Mouse (Mus musculus): ENCODE results near the gene C1qtnf9. TPM values are rescaled to one million over a fixed set of nuclear protein-coding genes. Genes with fewer than 3 reads are reported as not detected.

Gene C1qtnf9
- polyA plus RNA-seq, 1 experiment from 2014 or later = 0.13 TPM

DNA sequence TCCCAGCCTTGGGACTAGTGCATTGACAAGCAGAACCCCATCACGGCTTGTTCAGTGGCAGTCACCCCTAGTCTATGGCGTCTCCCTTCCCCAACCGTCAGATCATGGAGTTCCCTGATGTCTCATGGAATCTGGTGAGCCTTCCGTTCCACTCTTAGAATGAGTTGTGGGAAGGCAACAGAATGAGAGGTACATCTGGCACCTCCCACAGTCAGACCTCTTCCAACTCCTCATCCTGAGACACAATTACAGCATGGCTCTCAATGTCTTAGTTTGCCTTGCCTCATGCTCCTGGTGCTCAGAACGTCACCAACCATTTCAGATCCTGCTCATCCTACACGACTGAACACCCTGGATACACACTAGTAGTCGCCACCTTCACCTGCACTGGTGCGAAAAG, 8.6 kb downstream of the C1qtnf9 start:
- Histone ChIP-seq H3K9me3 (no peaks in the 10 kb centered on the region), H3K4me3 (no peak overlapping the region), H3K27me3 (ENCODE audit: insufficient read depth, poor library complexity, severe bottlenecking) (no peaks in the 10 kb centered on the region), H3K4me1 (no peaks in the 10 kb centered on the region), H3K36me3 (no peaks in the 10 kb centered on the region), H3K27ac (no peak overlapping the region)
- no peak for DNase-seq (ENCODE audit: low spot score)
- 78% methylated on average over 8 of the region's 8 CpGs for WGBS

DNA sequence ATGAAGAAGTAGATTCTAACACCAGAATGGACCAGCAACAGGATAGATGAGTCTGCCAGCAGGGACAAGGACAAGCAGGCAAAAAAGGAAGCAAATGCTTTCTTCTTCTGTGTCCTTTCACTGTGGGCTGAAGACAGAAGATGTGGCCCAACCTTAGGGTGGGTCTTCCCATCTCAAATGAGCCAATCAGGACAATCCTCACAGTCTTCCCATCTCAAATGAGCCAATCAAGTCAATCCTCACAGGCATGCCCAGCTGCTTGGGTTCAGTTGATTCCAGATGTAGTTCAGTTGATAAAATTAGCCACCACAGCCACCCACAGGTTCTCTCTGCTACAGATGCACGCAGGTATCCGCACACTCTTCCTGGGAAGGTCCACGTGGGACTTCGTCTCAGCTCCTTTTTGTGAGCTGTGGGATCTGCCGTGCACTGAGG, 9.6 kb downstream of the C1qtnf9 start:
- H3K4me1 ChIP-seq = no peaks in the 10 kb centered on the region
- H3K27me3 ChIP-seq (ENCODE audit: insufficient read depth, poor library complexity, severe bottlenecking) = no peaks in the 10 kb centered on the region
- WGBS = 79% methylated on average over 5 of the region's 5 CpGs
- H3K9me3 ChIP-seq = no peaks in the 10 kb centered on the region
- H3K27ac ChIP-seq = no peak overlapping the region
- DNase-seq (ENCODE audit: low spot score) = no peak
- no peak overlapping the region for H3K4me3 ChIP-seq
- H3K36me3 ChIP-seq = no peaks in the 10 kb centered on the region

GRCm38 (mm10) chr14:60779198-60779597, 11.3 kb downstream of the C1qtnf9 start:
- no peak for DNase-seq (ENCODE audit: low spot score)
- WGBS = 89% methylated on average over 7 of the region's 7 CpGs

DNA sequence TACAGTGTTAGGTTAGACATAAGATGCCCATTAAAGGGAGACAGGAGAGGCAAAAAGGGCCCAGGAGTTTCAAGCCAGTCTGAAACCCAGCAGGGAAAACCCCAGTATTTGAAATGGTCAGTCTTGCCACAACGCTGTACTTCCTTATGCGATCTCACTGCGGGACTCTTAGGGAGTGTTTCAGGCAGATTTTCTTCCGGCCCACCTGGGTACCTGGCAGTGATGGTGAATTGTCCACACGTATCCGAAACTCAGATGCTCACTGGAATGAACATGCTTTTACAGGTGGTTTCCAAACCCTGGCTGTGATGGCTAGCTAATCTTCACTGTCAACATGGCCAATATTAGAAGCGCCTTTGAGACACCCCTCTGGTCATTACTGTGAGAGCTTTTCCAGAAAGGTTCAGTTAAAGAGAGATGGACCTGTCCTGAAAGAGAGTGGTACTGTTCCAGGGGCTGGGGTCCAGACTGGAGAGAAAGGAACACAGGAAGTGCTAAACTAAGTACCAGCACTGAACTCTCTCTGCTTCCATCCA, 14.3 kb downstream of the C1qtnf9 start:
- Histone ChIP-seq H3K4me3 (no peak overlapping the region), H3K4me1 (peaks cover 7% of the 10 kb centered on the region; the same call in 1 of the 2 replicates), H3K27ac (no peak overlapping the region), H3K36me3 (0 out of 2 replicates have a peak, but pooled peaks cover under 1% of the 10 kb centered on the region), H3K27me3 (ENCODE audit: insufficient read depth, poor library complexity, severe bottlenecking) (peaks cover 4% of the 10 kb centered on the region; the same call in 1 of the 2 replicates), H3K9me3 (no peaks in the 10 kb centered on the region)
- WGBS = 36% methylated on average over 7 of the region's 7 CpGs
- no peak for DNase-seq (ENCODE audit: low spot score)

More at GRCm38 (mm10) chr14:60779198-60779597, 11.3 kb downstream of the C1qtnf9 start:
- H3K4me1 ChIP-seq = peaks cover 3% of the 10 kb centered on the region; the same call in 1 of the 2 replicates
- no peak overlapping the region for H3K4me3 ChIP-seq
- H3K9me3 ChIP-seq = no peaks in the 10 kb centered on the region
- no peak overlapping the region for H3K27ac ChIP-seq
- no peaks in the 10 kb centered on the region for H3K36me3 ChIP-seq
- peaks cover 4% of the 10 kb centered on the region; the same call in 1 of the 2 replicates for H3K27me3 ChIP-seq (ENCODE audit: insufficient read depth, poor library complexity, severe bottlenecking)

- Histone ChIP-seq H3K4me1 (peaks cover 7% of the 10 kb centered on the region; the same call in 1 of the 2 replicates), H3K4me3 (0 out of 2 replicates have a peak overlapping the region, but pooled peaks have one; percentile 15), H3K27me3 (ENCODE audit: insufficient read depth, poor library complexity, severe bottlenecking) (peaks cover 4% of the 10 kb centered on the region; the same call in 1 of the 2 replicates), H3K27ac (no peak overlapping the region), H3K9me3 (no peaks in the 10 kb centered on the region), H3K36me3 (peaks cover 10% of the 10 kb centered on the region)
- WGBS = 42% methylated on average over 8 of the region's 8 CpGs
- no peak for DNase-seq (ENCODE audit: low spot score)
These were observed 15.3 kb downstream of the C1qtnf9 start for GRCm38 (mm10) chr14:60783196-60783595.

DNA sequence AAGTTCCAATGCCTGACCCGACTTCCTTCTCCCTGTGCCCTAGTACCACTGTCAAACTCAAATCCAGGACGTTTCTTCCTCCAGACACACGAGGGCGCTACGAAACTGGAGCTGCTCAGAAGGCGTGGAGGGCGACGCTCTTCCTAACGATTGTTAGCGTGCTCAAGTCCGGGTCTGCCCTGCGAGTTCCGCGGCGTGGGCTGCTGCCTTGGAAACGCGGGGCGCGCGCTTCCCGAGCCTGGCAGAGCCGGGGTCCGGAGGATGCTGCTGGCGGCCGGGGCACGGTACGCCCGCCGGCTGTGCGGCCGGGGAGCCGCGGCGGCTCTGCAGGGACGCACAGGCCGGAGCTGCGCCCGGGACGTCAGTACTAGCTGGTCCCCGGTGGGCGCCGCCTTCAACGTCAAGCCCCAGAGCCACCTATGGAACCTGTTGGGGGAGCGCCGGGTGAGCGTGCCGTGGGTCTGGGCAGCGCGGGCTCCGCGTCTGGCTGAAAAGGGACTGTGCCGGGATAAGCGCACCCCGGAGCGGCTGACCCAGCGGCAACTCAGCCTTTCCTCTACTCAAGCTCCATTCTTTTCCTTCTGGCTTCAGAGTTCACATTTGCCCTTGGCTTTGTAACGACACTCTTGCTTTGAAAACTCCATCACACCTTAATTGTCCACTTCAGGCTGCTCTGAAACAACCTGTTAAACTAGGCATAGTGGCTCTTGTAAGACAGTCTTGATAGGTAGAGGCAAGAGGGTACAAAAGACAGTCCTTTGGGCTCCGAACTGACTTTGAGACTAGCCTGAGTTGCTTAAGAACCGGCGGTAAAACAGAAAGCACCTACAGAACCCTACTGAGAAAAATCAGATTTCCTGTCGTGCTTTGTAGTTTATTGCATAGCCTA, 16.7 kb downstream of the C1qtnf9 start, which contains the start of gene Mipep:
Gene Mipep, plus strand, starts transcription at position 147 of the 889 bp plus-strand sequence.
- WGBS = 1% methylated on average over 61 of the region's 61 CpGs
- DNase-seq (ENCODE audit: low spot score) = peak; percentile 93
- peak within 1 kb of the TSS; percentile 92 for H3K4me3 ChIP-seq
- H3K9me3 ChIP-seq = no peaks in the 10 kb centered on the region
- H3K36me3 ChIP-seq = peaks cover 13% of the 10 kb centered on the region
- peak within 1 kb of the TSS; percentile 91 for H3K27ac ChIP-seq
- peaks cover 4% of the 10 kb centered on the region; the same call in 1 of the 2 replicates for H3K27me3 ChIP-seq (ENCODE audit: insufficient read depth, poor library complexity, severe bottlenecking)
- peaks cover 7% of the 10 kb centered on the region; the same call in 1 of the 2 replicates for H3K4me1 ChIP-seq

DNA sequence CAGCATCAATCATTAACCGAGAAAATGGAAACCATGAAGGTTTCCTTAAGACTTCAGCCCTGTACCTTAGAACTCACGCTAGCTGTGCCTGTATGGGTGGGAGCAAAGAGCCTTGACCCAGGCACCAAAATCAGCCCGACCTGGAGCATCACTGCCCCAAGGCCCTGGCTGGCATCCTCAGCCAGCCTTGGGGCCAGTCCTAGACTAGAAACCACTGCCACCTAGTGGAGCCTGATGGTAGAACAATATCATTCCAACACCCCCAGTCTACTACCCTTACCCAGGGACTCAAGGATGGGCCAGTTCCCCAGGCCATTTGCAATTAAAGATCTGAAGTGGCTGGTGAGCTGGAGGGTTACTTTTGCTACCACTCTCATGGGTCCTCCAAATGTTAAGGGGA, 22.2 kb downstream of the C1qtnf9 start:
- Histone ChIP-seq H3K9me3 (no peaks in the 10 kb centered on the region), H3K27me3 (ENCODE audit: insufficient read depth, poor library complexity, severe bottlenecking) (no peaks in the 10 kb centered on the region), H3K27ac (no peak overlapping the region), H3K4me1 (0 out of 2 replicates have a peak, but pooled peaks cover 2% of the 10 kb centered on the region), H3K4me3 (no peak overlapping the region), H3K36me3 (peaks cover 33% of the 10 kb centered on the region)
- WGBS = 37% methylated on average over 3 of the region's 3 CpGs
- DNase-seq (ENCODE audit: low spot score) = no peak

DNA sequence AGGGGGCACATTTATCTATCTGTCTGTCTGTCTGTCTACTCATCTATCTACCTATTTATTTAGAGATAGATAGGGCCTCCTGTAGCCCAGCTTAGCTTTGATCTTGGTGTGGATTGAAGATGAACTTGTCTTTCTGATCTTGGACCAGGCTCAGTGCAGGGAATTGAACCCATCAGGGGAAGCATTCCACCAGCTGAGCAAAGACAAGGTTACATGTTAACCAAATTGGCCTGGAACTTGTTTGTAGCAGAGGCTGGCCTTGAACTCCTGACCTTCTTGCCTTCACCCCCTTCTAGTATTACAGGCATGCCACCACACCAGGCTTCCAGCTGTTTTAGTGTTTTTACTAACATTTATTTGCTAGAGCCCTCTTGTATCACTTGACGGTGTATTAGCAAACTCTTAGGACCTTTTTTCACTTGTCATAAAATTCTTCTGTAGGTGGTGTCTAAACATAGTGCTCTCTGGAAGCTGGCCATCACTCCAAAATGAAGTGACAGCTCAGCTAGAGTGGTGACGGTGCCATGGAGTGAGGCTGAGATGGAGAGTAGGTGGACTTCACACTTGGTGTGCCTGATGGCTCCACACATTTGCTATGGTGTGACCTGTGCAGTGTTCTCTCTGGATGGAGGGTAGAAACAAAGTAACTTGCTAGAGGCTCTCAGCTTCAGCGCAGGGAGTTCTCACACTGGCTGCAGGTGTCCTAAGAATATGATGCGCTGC, 28.8 kb downstream of the C1qtnf9 start:
- Histone ChIP-seq H3K27ac (no peak overlapping the region), H3K4me1 (no peaks in the 10 kb centered on the region), H3K36me3 (peaks cover 30% of the 10 kb centered on the region), H3K9me3 (no peaks in the 10 kb centered on the region), H3K4me3 (no peak overlapping the region), H3K27me3 (ENCODE audit: insufficient read depth, poor library complexity, severe bottlenecking) (no peaks in the 10 kb centered on the region)
- 86% methylated on average over 4 of the region's 4 CpGs for WGBS
- DNase-seq (ENCODE audit: low spot score) = no peak

- Histone ChIP-seq H3K4me1 (no peaks in the 10 kb centered on the region), H3K4me3 (no peak overlapping the region), H3K27ac (no peak overlapping the region), H3K9me3 (no peaks in the 10 kb centered on the region), H3K27me3 (ENCODE audit: insufficient read depth, poor library complexity, severe bottlenecking) (no peaks in the 10 kb centered on the region), H3K36me3 (peaks cover 30% of the 10 kb centered on the region; the same call in 1 of the 2 replicates)
- DNase-seq (ENCODE audit: low spot score) = no peak
- 89% methylated on average over 5 of the region's 5 CpGs for WGBS
These were observed 29.7 kb downstream of the C1qtnf9 start for GRCm38 (mm10) chr14:60797596-60797995.

- Histone ChIP-seq H3K9me3 (no peaks in the 10 kb centered on the region), H3K4me3 (no peak overlapping the region), H3K4me1 (no peaks in the 10 kb centered on the region), H3K36me3 (peaks cover 39% of the 10 kb centered on the region), H3K27me3 (ENCODE audit: insufficient read depth, poor library complexity, severe bottlenecking) (no peaks in the 10 kb centered on the region), H3K27ac (no peak overlapping the region)
- 89% methylated on average over 4 of the region's 4 CpGs for WGBS
- DNase-seq (ENCODE audit: low spot score) = no peak
These were observed 30.8 kb downstream of the C1qtnf9 start for GRCm38 (mm10) chr14:60798721-60799120.

DNA sequence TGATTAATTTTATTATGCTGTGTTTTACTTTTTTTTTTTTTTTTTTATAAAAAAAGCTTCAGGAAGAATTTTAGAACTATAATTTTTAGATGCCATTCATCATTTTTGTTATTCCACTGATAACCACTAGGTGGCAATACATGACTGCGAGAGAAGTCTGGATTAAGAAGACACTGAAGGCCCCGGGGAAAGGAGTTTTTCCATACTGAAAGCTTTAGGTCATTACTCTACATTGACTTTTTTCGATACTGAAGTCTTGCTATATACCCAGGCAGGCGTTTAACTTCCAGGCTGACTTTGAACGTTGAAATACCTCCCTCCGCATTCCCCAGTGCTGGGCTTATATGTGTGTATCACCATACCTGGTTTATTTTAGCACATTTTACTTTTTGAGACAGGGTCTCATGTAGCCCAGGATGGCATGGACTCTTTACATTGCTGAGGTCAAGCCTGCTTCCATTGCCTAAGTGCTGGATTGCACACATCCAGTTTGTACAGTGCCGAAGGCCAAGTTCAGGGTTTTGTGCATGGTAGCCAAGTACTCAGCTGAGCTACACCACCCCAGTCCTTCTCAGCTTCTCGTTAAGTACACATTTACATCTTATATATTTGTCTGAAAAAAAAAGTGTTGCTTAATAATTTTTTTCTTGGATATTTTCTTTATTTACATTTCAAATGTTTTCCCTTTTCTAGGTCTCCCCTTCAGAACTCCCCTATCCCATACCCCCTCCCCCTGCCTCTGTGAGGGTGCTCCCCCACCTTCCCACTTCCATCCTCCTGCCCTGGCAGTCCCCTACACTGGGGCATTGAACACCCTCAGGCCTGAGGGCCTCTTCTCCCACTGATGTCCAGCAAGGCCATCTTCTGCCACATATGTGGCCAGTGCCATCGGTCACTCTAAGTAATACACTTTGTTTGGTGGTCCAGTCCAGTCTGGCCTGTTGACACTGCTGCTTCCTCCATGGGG, 32.1 kb downstream of the C1qtnf9 start:
- Histone ChIP-seq H3K27me3 (ENCODE audit: insufficient read depth, poor library complexity, severe bottlenecking) (no peaks in the 10 kb centered on the region), H3K36me3 (peaks cover 47% of the 10 kb centered on the region), H3K4me1 (no peaks in the 10 kb centered on the region), H3K27ac (no peak overlapping the region), H3K9me3 (no peaks in the 10 kb centered on the region), H3K4me3 (no peak overlapping the region)
- no peak for DNase-seq (ENCODE audit: low spot score)
- 59% methylated on average over 9 of the region's 9 CpGs for WGBS

- no peaks in the 10 kb centered on the region for H3K27me3 ChIP-seq (ENCODE audit: insufficient read depth, poor library complexity, severe bottlenecking)
- no peak overlapping the region for H3K27ac ChIP-seq
- no peaks in the 10 kb centered on the region for H3K9me3 ChIP-seq
- WGBS = 94% methylated on average over 13 of the region's 13 CpGs
- DNase-seq (ENCODE audit: low spot score) = no peak
- H3K4me1 ChIP-seq = peaks cover 4% of the 10 kb centered on the region; the same call in 1 of the 2 replicates
- no peak overlapping the region for H3K4me3 ChIP-seq
- peaks cover 44% of the 10 kb centered on the region for H3K36me3 ChIP-seq
These were observed 34.1 kb downstream of the C1qtnf9 start for GRCm38 (mm10) chr14:60802026-60802425.
